Mouse (Mus musculus) bone marrow macrophage, adult 2 months (primary cell): Measurements from ENCODE around the gene Wbp4.

Source experiments
- CTCF ChIP-seq: IDR thresholded peaks from 2 replicates; pipeline ENCODE4 v1.5.1; 2012; ENCODE audit warnings: low read depth, mild to moderate bottlenecking, low read length, moderate library complexity
- POLR2A ChIP-seq: IDR thresholded peaks from 2 replicates; pipeline ENCODE4 v1.6.1; 2012; ENCODE audit warnings: mild to moderate bottlenecking, low read depth, low read length, borderline replicate concordance

GRCm38 (mm10) chr14:79520612-79521011 is 39.3 kb upstream of the Wbp4 start:
- TF ChIP-seq POLR2A = no peak
- no peak for TF ChIP-seq CTCF
